Mouse (Mus musculus) liver, embryonic 14.5 days (tissue): Measurements from ENCODE around the gene Wasf3. TPM values are rescaled to one million over a fixed set of nuclear protein-coding genes. Genes with fewer than 3 reads are reported as not detected.

ENCODE experiments used
- ATAC-seq: fragments of 200-750 bp; cut with Nextera tagmentation; 2 replicates; pipeline ENCODE4 v1.8.0; 2017; ENCODE audit warnings: moderate number of reproducible peaks, mild to moderate bottlenecking, moderate library complexity; ENCODE audit not compliant: insufficient read depth
- DNase-seq, 3 experiments: peaks; one replicate each; pipeline ENCODE4 v3.0.0-alpha.2; 2012 to 2013; ENCODE audit warnings: low read depth in 3 of 3, low spot score in 3 of 3
- H3K27ac ChIP-seq: fragments of 300-500 bp; sonication (generic); 2 replicates; pipeline ENCODE4 v1.5.1; 2014; ENCODE audit warnings: moderate library complexity, mild to moderate bottlenecking, control low read depth, inconsistent platforms
- H3K27me3 ChIP-seq: fragments of 300-500 bp; sonication (generic); 2 replicates; pipeline ENCODE4 v1.6.1; 2014; ENCODE audit warnings: mild to moderate bottlenecking, low read length, moderate library complexity; ENCODE audit not compliant: control insufficient read depth, insufficient read depth
- H3K36me3 ChIP-seq: fragments of 300-500 bp; sonication (generic); replicated peaks from 2 replicates; pipeline ENCODE4 v1.6.1; 2014; ENCODE audit warnings: low read depth; ENCODE audit not compliant: control insufficient read depth, insufficient read depth
- H3K4me1 ChIP-seq, 2 experiments: fragments of 200-500 bp in 1 of 2; fragments of 300-500 bp in 1 of 2; sonication (generic) in 1 of 2; replicated peaks; 2 replicates each; pipeline ENCODE4 v1.6.1; 2012 to 2014; ENCODE audit warnings: antibody characterized with exemption in 1 of 2, inconsistent platforms in 1 of 2, low read length in 1 of 2; ENCODE audit not compliant: control insufficient read depth in 2 of 2, insufficient read depth in 2 of 2
- H3K4me2 ChIP-seq: fragments of 300-500 bp; sonication (generic); 2 replicates; pipeline ENCODE4 v1.6.1; 2014; ENCODE audit warnings: low read depth, mild to moderate bottlenecking, control low read depth, moderate library complexity
- H3K4me3 ChIP-seq, 2 experiments: fragments of 200-500 bp in 1 of 2; fragments of 300-500 bp in 1 of 2; sonication (generic) in 1 of 2; 2 replicates each; pipeline ENCODE4 v1.5.1; 2012 to 2014; ENCODE audit warnings: low read depth in 2 of 2, low read length in 2 of 2, mild to moderate bottlenecking in 2 of 2, control low read depth in 1 of 2, inconsistent platforms in 1 of 2, moderate library complexity in 1 of 2; ENCODE audit not compliant: insufficient read depth in 1 of 2
- H3K9ac ChIP-seq: fragments of 300-500 bp; sonication (generic); replicated peaks from 2 replicates; pipeline ENCODE4 v1.6.1; 2014; ENCODE audit warnings: mild to moderate bottlenecking, control low read depth, moderate library complexity
- H3K9me3 ChIP-seq: fragments of 300-500 bp; sonication (generic); 2 replicates; pipeline ENCODE4 v1.6.1; 2016; ENCODE audit warnings: low read length, mixed read lengths; ENCODE audit not compliant: control insufficient read depth
- CTCF ChIP-seq: IDR thresholded peaks from 2 replicates; pipeline ENCODE4 v1.5.1; 2016; ENCODE audit warnings: antibody characterized with exemption, low read depth, control low read depth
- EP300 ChIP-seq: IDR thresholded peaks from 2 replicates; pipeline ENCODE4 v1.6.1; 2016; ENCODE audit warnings: antibody characterized with exemption, low read depth
- WGBS: fragments of 180-500 bp; shearing (Covaris S2); extraction: QIAGEN DNeasy Blood & Tissue Kit; methylation state at CpG from one replicate; pipeline ENCODE4 v1.1.7; 2014; ENCODE audit not compliant: insufficient replicate concordance; 5-methylcytosine and 5-hydroxymethylcytosine counted together
- polyA plus RNA-seq, 2 experiments: library from polyadenylated mRNA; depleted of rRNA in 1 of 2; stranded (reverse) in 1 of 2; unstranded in 1 of 2; fragments of >200 nt; fragmentation: Nextera tagmentation in 1 of 2; extraction: Ambion mirVana in 1 of 2; gene quantifications; 2 replicates each; pipeline versions ENCODE4 v1.2.1 to v1.2.3; 2012 to 2014

The Wasf3 gene
- polyA plus RNA-seq, 2 experiments, result 0.04 to 0.07 TPM

DNA sequence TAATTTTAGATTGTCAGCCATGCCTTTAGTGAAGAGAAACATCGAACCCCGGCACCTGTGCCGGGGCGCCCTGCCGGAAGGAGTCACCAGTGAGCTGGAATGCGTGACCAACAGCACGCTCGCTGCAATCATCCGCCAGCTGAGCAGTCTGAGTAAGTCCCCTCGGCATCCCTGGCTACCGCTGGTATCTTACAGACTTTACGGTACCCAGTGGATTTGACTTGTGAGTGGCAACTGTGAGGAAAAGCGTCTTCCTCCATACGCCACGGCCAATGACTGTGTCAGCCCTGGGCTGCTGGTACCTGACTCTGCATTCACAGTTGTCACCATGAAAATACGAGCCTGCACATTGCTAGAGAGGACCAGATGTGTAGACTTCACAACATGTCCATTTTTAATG lies 50.5 kb downstream of the Wasf3 start:
- DNase-seq (no peak), ATAC-seq (no peak)
- Histone ChIP-seq H3K27me3 (no peaks in the 10 kb centered on the region), H3K4me2 (no peak overlapping the region), H3K4me1 (no peaks in the 10 kb centered on the region), H3K9ac (no peak overlapping the region), H3K36me3 (no peaks in the 10 kb centered on the region), H3K4me3 (no peak overlapping the region), H3K9me3 (no peaks in the 10 kb centered on the region; the same call in 1 of the 2 replicates), H3K27ac (no peak overlapping the region)
- no peak for TF ChIP-seq EP300
- no peak for TF ChIP-seq CTCF
- 85% methylated on average over 16 of the region's 16 CpGs for WGBS

DNA sequence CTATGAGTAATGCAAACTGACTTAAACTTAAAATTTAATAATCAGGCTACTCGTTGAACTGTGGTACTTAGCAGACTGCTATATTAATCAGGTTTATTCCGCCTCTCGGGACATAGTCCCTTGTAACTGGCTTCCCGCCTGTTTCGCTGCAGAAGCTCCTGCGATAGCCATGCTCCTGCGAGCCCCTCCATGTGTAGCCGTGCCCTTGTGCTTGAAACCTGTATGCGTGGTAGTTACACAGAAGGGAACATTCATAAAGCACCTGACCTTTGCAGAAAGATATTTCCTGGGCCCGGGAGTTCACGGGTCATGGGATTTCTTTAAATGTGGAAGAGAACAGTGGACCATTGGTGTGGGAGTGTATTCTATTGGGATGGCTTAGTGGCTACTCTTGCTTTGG lies 52.0 kb downstream of the Wasf3 start:
- Histone ChIP-seq H3K27ac (no peak overlapping the region), H3K4me3 (no peak overlapping the region), H3K4me2 (no peak overlapping the region), H3K9me3 (no peaks in the 10 kb centered on the region; the same call in 1 of the 2 replicates), H3K9ac (no peak overlapping the region), H3K4me1 (no peaks in the 10 kb centered on the region), H3K27me3 (no peaks in the 10 kb centered on the region), H3K36me3 (no peaks in the 10 kb centered on the region)
- ATAC-seq (no peak), DNase-seq (no peak)
- TF ChIP-seq CTCF, result no peak
- no peak for TF ChIP-seq EP300
- WGBS, result 78% methylated on average over 11 of the region's 11 CpGs

DNA sequence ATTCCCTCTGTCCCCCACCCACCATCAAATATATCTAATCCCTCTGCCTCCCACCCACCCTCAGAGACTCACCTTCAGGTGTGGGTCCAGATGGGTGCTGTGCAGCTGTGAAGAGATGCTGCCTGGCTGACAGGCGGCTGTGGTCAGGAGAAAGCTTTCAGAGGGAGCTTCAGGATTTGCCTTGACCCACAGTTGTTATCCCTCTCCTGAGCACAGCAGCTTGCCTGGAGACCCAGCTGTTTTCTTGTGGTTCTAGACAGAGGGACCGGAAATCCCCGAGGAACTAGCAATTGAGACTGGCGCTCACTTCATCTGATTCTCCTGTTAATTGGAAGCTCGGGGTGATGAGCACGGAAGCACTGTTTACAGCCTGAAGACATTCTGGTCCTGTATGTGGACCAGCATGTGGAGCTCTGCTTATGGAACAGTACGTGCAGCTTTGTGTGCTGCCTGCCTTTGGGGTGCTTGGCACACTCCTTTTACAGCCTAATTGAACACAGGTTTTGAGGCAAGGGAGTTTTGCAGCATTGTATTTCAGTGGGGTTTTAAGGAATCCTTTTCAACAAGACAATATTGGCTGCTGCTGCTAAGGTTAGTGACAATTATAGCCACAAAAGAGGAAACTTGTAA lies 54.5 kb downstream of the Wasf3 start:
- ATAC-seq (no peak), DNase-seq (no peak)
- TF ChIP-seq CTCF, result no peak
- Histone ChIP-seq H3K36me3 (no peaks in the 10 kb centered on the region), H3K27me3 (no peaks in the 10 kb centered on the region), H3K4me1 (no peaks in the 10 kb centered on the region), H3K9me3 (no peaks in the 10 kb centered on the region; the same call in 1 of the 2 replicates), H3K4me3 (no peak overlapping the region), H3K4me2 (no peak overlapping the region), H3K27ac (no peak overlapping the region), H3K9ac (no peak overlapping the region)
- WGBS, result 70% methylated on average over 7 of the region's 7 CpGs

- 66% methylated on average over 5 of the region's 5 CpGs for WGBS
- no peaks in the 10 kb centered on the region for H3K4me1 ChIP-seq
- no peaks in the 10 kb centered on the region for H3K36me3 ChIP-seq
- DNase-seq (no peak), ATAC-seq (no peak)
- no peaks in the 10 kb centered on the region; the same call in 1 of the 2 replicates for H3K9me3 ChIP-seq
- no peak overlapping the region for H3K4me2 ChIP-seq
- H3K4me3 ChIP-seq, result no peak overlapping the region
- TF ChIP-seq EP300 (no peak), CTCF (0 out of 2 replicates have a peak, but pooled peaks have one; percentile 24)
- H3K27me3 ChIP-seq, result no peaks in the 10 kb centered on the region
- H3K9ac ChIP-seq, result no peak overlapping the region
- H3K27ac ChIP-seq, result no peak overlapping the region
Measured at GRCm38 (mm10) chr5:146440273-146440672, 55.5 kb downstream of the Wasf3 start.

- H3K9me3 ChIP-seq, result no peaks in the 10 kb centered on the region; the same call in 1 of the 2 replicates
- no peak for TF ChIP-seq EP300
- TF ChIP-seq CTCF, result no peak
- no peaks in the 10 kb centered on the region for H3K36me3 ChIP-seq
- ATAC-seq (no peak), DNase-seq (no peak)
- H3K4me1 ChIP-seq, result no peaks in the 10 kb centered on the region
- H3K4me3 ChIP-seq, result no peak overlapping the region
- H3K27ac ChIP-seq, result no peak overlapping the region
- H3K4me2 ChIP-seq, result no peak overlapping the region
- H3K27me3 ChIP-seq, result no peaks in the 10 kb centered on the region
- 30% methylated on average over 2 of the region's 2 CpGs for WGBS
- H3K9ac ChIP-seq, result no peak overlapping the region
Measured at GRCm38 (mm10) chr5:146442767-146443166, 58.0 kb downstream of the Wasf3 start.
